Mouse (Mus musculus) regulatory T cell (primary cell): ENCODE measurements around the gene Cntf.
"Not testable (repeated sequence)": the region's sequence is repeated elsewhere in the genome, so short reads cannot be mapped to it uniquely, and the experiment has no call there.

Experiments
- in situ Hi-C: fragments of 300-600 bp; cut with MboI, MseI; formaldehyde crosslinking; loops from one replicate; pipeline ENCODE4 v1.15.1; 2025; ENCODE audit warnings: high pct_unique_total_duplicates

Cntf gene

GRCm38 (mm10) chr19:12770888-12771287 lies 5.5 kb upstream of the Cntf start:
- in situ Hi-C loops = loop anchor here (10.0 kb wide), 1 partner anchor 1376 kb away; no protein-coding TSS in a partner anchor

GRCm38 (mm10) chr19:12762212-12763130 lies 3.0 kb downstream of the Cntf start:
- in situ Hi-C loops = loop anchor here (5.0 kb wide), 1 partner anchor 60 kb away; no protein-coding TSS in a partner anchor

- in situ Hi-C loops = loop anchor here (5.0 kb wide), 1 partner anchor 63 kb away; no protein-coding TSS in a partner anchor
These were observed 5.8 kb downstream of the Cntf start for GRCm38 (mm10) chr19:12759656-12760055.

GRCm38 (mm10) chr19:12758936-12759478 lies 6.4 kb downstream of the Cntf start:
- in situ Hi-C loops = no loop called here

GRCm38 (mm10) chr19:12756286-12756685 lies 9.1 kb downstream of the Cntf start:
- in situ Hi-C loops = no loop called here

GRCm38 (mm10) chr19:12731950-12732349 lies 33.5 kb downstream of the Cntf start:
- in situ Hi-C loops = no loop called here

- in situ Hi-C loops = no loop called here
These were observed 34.4 kb downstream of the Cntf start for GRCm38 (mm10) chr19:12731036-12731435.

GRCm38 (mm10) chr19:12725851-12726250 lies 39.6 kb downstream of the Cntf start:
- in situ Hi-C loops = no loop called here

GRCm38 (mm10) chr19:12722308-12722707 lies 43.1 kb downstream of the Cntf start:
- in situ Hi-C loops = no loop called here

GRCm38 (mm10) chr19:12721596-12721995 lies 43.8 kb downstream of the Cntf start:
- in situ Hi-C loops = not testable (repeated sequence)

GRCm38 (mm10) chr19:12720919-12721318 lies 44.5 kb downstream of the Cntf start:
- in situ Hi-C loops = not testable (repeated sequence)

GRCm38 (mm10) chr19:12720463-12720862 lies 45.0 kb downstream of the Cntf start:
- in situ Hi-C loops = no loop called here

GRCm38 (mm10) chr19:12719189-12719588 lies 46.2 kb downstream of the Cntf start:
- in situ Hi-C loops = no loop called here
